Mouse (Mus musculus) large intestine, adult 2 months (tissue): ENCODE data around the gene Arl4c. TPM values are rescaled to one million over a fixed set of nuclear protein-coding genes. Genes with fewer than 3 reads are reported as not detected.

Source experiments
- DNase-seq: peaks from one replicate; pipeline ENCODE4 v3.0.0-alpha.2; 2012; ENCODE audit warnings: low read depth, low spot score
- WGBS: fragments of 180-500 bp; shearing (Covaris S2); methylation state at CpG from one replicate; pipeline ENCODE4 v1.1.7; 2018; 5-methylcytosine and 5-hydroxymethylcytosine counted together
- polyA plus RNA-seq: library from polyadenylated mRNA; depleted of rRNA; stranded (reverse); fragments of >200 nt; gene quantifications from 2 replicates; pipeline ENCODE4 v1.2.3, GENCODE M21; 2012

Arl4c gene
- polyA plus RNA-seq, 1 experiment = 2.0 TPM

- DNase-seq = no peak
- WGBS = 71% methylated on average over 6 of the region's 6 CpGs
These were observed 3.0 kb upstream of the Arl4c start for GRCm38 (mm10) chr1:88705050-88705449.

GRCm38 (mm10) chr1:88700961-88701861 lies 810 bp downstream of the Arl4c start:
- DNase-seq = no peak
- 1% methylated on average over 78 of the region's 78 CpGs for WGBS

- no peak for DNase-seq
- WGBS = 32% methylated on average over 25 of the region's 25 CpGs
These were observed 1.9 kb downstream of the Arl4c start for GRCm38 (mm10) chr1:88699856-88700791.

- DNase-seq = no peak
- WGBS = 31% methylated on average over 5 of the region's 5 CpGs
These were observed 2.6 kb downstream of the Arl4c start for GRCm38 (mm10) chr1:88699401-88699800.

GRCm38 (mm10) chr1:88698926-88699325 lies 3.1 kb downstream of the Arl4c start:
- WGBS = 27% methylated on average over 5 of the region's 5 CpGs
- DNase-seq = no peak

- DNase-seq = no peak
- WGBS = 88% methylated on average over 6 of the region's 6 CpGs
These were observed 3.9 kb downstream of the Arl4c start for GRCm38 (mm10) chr1:88698131-88698530.

- no peak for DNase-seq
- 81% methylated on average over 4 of the region's 4 CpGs for WGBS
These were observed 5.6 kb downstream of the Arl4c start for GRCm38 (mm10) chr1:88696408-88696807.

- 86% methylated on average over 10 of the region's 10 CpGs for WGBS
- no peak for DNase-seq
These were observed 7.7 kb downstream of the Arl4c start for GRCm38 (mm10) chr1:88694353-88694752.

- WGBS = 71% methylated on average over 2 of the region's 2 CpGs
- DNase-seq = no peak
These were observed 9.7 kb downstream of the Arl4c start for GRCm38 (mm10) chr1:88692293-88692827.

- WGBS = 95% methylated on average over 6 of the region's 6 CpGs
- DNase-seq = no peak
These were observed 11.4 kb downstream of the Arl4c start for GRCm38 (mm10) chr1:88690601-88691000.

GRCm38 (mm10) chr1:88684765-88685164 lies 17.3 kb downstream of the Arl4c start:
- DNase-seq = no peak
- WGBS = 62% methylated on average over 1 of the region's 1 CpGs

- 89% methylated on average over 4 of the region's 4 CpGs for WGBS
- no peak for DNase-seq
These were observed 20.4 kb downstream of the Arl4c start for GRCm38 (mm10) chr1:88681596-88681995.

GRCm38 (mm10) chr1:88680804-88681203 lies 21.2 kb downstream of the Arl4c start:
- WGBS = 51% methylated on average over 3 of the region's 3 CpGs
- no peak for DNase-seq

- no peak for DNase-seq
- WGBS = 68% methylated on average over 3 of the region's 3 CpGs
These were observed 23.7 kb downstream of the Arl4c start for GRCm38 (mm10) chr1:88678231-88678739.

GRCm38 (mm10) chr1:88670807-88671206 lies 31.2 kb downstream of the Arl4c start:
- DNase-seq = no peak
- WGBS = 67% methylated on average over 4 of the region's 4 CpGs

GRCm38 (mm10) chr1:88668846-88669810 lies 32.9 kb downstream of the Arl4c start:
- WGBS = 65% methylated on average over 14 of the region's 14 CpGs
- DNase-seq = no peak

- no peak for DNase-seq
- WGBS = 69% methylated on average over 7 of the region's 7 CpGs
These were observed 33.7 kb downstream of the Arl4c start for GRCm38 (mm10) chr1:88668353-88668752.

GRCm38 (mm10) chr1:88664623-88665022 lies 37.4 kb downstream of the Arl4c start:
- DNase-seq = no peak
- WGBS = 59% methylated on average over 3 of the region's 3 CpGs

GRCm38 (mm10) chr1:88662736-88663135 lies 39.3 kb downstream of the Arl4c start:
- 53% methylated on average over 5 of the region's 5 CpGs for WGBS
- no peak for DNase-seq
